Mouse (Mus musculus): ENCODE measurements around the gene Brf1. TPM values are rescaled to one million over a fixed set of nuclear protein-coding genes. Genes with fewer than 3 reads are reported as not detected.

Gene Brf1
- polyA plus RNA-seq, 1 experiment = 42.1 TPM

- TF ChIP-seq POLR2A (IDR thresholded peaks at IDR 0.05; ENCODE audit: borderline replicate concordance, low read depth, low read length) (no peak), CTCF (IDR thresholded peaks at IDR 0.05; ENCODE audit: low read depth, low read length) (no peak)
- Histone ChIP-seq H3K4me3 (ENCODE audit: insufficient read depth, low read length) (no peak overlapping the region), H3K4me1 (ENCODE audit: control insufficient read depth, insufficient read depth, low read length) (peaks cover 15% of the 10 kb centered on the region), H3K27ac (ENCODE audit: insufficient read depth, low read depth, low read length) (no peak overlapping the region)
Measured at GRCm38 (mm10) chr12:113035093-113035492, 34.6 kb upstream of the Brf1 start.

GRCm38 (mm10) chr12:113032296-113033250 lies 32.1 kb upstream of the Brf1 start:
- peaks cover 14% of the 10 kb centered on the region for H3K4me1 ChIP-seq (ENCODE audit: control insufficient read depth, insufficient read depth, low read length)
- TF ChIP-seq CTCF (IDR thresholded peaks at IDR 0.05; ENCODE audit: low read depth, low read length) = no peak
- TF ChIP-seq POLR2A (IDR thresholded peaks at IDR 0.05; ENCODE audit: borderline replicate concordance, low read depth, low read length) = no peak
- H3K27ac ChIP-seq (ENCODE audit: insufficient read depth, low read depth, low read length) = no peak overlapping the region
- no peak overlapping the region for H3K4me3 ChIP-seq (ENCODE audit: insufficient read depth, low read length)

GRCm38 (mm10) chr12:113031441-113031840 lies 30.9 kb upstream of the Brf1 start:
- Histone ChIP-seq H3K4me1 (ENCODE audit: control insufficient read depth, insufficient read depth, low read length) (peaks cover 23% of the 10 kb centered on the region), H3K27ac (ENCODE audit: insufficient read depth, low read depth, low read length) (no peak overlapping the region), H3K4me3 (ENCODE audit: insufficient read depth, low read length) (no peak overlapping the region)
- TF ChIP-seq CTCF (IDR thresholded peaks at IDR 0.05; ENCODE audit: low read depth, low read length) = no peak
- no peak for TF ChIP-seq POLR2A (IDR thresholded peaks at IDR 0.05; ENCODE audit: borderline replicate concordance, low read depth, low read length)

GRCm38 (mm10) chr12:113030993-113031392 lies 30.5 kb upstream of the Brf1 start:
- TF ChIP-seq POLR2A (IDR thresholded peaks at IDR 0.05; ENCODE audit: borderline replicate concordance, low read depth, low read length) = no peak
- TF ChIP-seq CTCF (IDR thresholded peaks at IDR 0.05; ENCODE audit: low read depth, low read length) = no peak
- peaks cover 23% of the 10 kb centered on the region for H3K4me1 ChIP-seq (ENCODE audit: control insufficient read depth, insufficient read depth, low read length)
- no peak overlapping the region for H3K4me3 ChIP-seq (ENCODE audit: insufficient read depth, low read length)
- H3K27ac ChIP-seq (ENCODE audit: insufficient read depth, low read depth, low read length) = no peak overlapping the region

- TF ChIP-seq POLR2A (IDR thresholded peaks at IDR 0.05; ENCODE audit: borderline replicate concordance, low read depth, low read length) = no peak
- TF ChIP-seq CTCF (IDR thresholded peaks at IDR 0.05; ENCODE audit: low read depth, low read length) = no peak
- peaks cover 27% of the 10 kb centered on the region for H3K4me1 ChIP-seq (ENCODE audit: control insufficient read depth, insufficient read depth, low read length)
- no peak overlapping the region for H3K27ac ChIP-seq (ENCODE audit: insufficient read depth, low read depth, low read length)
- H3K4me3 ChIP-seq (ENCODE audit: insufficient read depth, low read length) = no peak overlapping the region
Measured at GRCm38 (mm10) chr12:113030046-113030445, 29.5 kb upstream of the Brf1 start.

GRCm38 (mm10) chr12:113028898-113029297 lies 28.4 kb upstream of the Brf1 start:
- TF ChIP-seq CTCF (IDR thresholded peaks at IDR 0.05; ENCODE audit: low read depth, low read length) = no peak
- no peak for TF ChIP-seq POLR2A (IDR thresholded peaks at IDR 0.05; ENCODE audit: borderline replicate concordance, low read depth, low read length)
- H3K4me1 ChIP-seq (ENCODE audit: control insufficient read depth, insufficient read depth, low read length) = peaks cover 37% of the 10 kb centered on the region
- H3K27ac ChIP-seq (ENCODE audit: insufficient read depth, low read depth, low read length) = no peak overlapping the region
- no peak overlapping the region for H3K4me3 ChIP-seq (ENCODE audit: insufficient read depth, low read length)

GRCm38 (mm10) chr12:113028067-113028466 lies 27.6 kb upstream of the Brf1 start:
- H3K4me1 ChIP-seq (ENCODE audit: control insufficient read depth, insufficient read depth, low read length) = peaks cover 45% of the 10 kb centered on the region
- TF ChIP-seq POLR2A (IDR thresholded peaks at IDR 0.05; ENCODE audit: borderline replicate concordance, low read depth, low read length) (no peak), CTCF (IDR thresholded peaks at IDR 0.05; ENCODE audit: low read depth, low read length) (no peak)
- no peak overlapping the region for H3K27ac ChIP-seq (ENCODE audit: insufficient read depth, low read depth, low read length)

GRCm38 (mm10) chr12:113027495-113027894 lies 27.0 kb upstream of the Brf1 start:
- TF ChIP-seq CTCF (IDR thresholded peaks at IDR 0.05; ENCODE audit: low read depth, low read length) (no peak), POLR2A (IDR thresholded peaks at IDR 0.05; ENCODE audit: borderline replicate concordance, low read depth, low read length) (no peak)
- Histone ChIP-seq H3K4me3 (ENCODE audit: insufficient read depth, low read length) (no peak overlapping the region), H3K4me1 (ENCODE audit: control insufficient read depth, insufficient read depth, low read length) (peaks cover 49% of the 10 kb centered on the region), H3K27ac (ENCODE audit: insufficient read depth, low read depth, low read length) (no peak overlapping the region)

More at GRCm38 (mm10) chr12:113028067-113028466, 27.6 kb upstream of the Brf1 start:
- H3K4me3 ChIP-seq (ENCODE audit: insufficient read depth, low read length) = no peak overlapping the region

GRCm38 (mm10) chr12:113026557-113026956 lies 26.1 kb upstream of the Brf1 start:
- Histone ChIP-seq H3K4me1 (ENCODE audit: control insufficient read depth, insufficient read depth, low read length) (peaks cover 45% of the 10 kb centered on the region), H3K27ac (ENCODE audit: insufficient read depth, low read depth, low read length) (peak overlapping the region; percentile 47), H3K4me3 (ENCODE audit: insufficient read depth, low read length) (no peak overlapping the region)
- no peak for TF ChIP-seq POLR2A (IDR thresholded peaks at IDR 0.05; ENCODE audit: borderline replicate concordance, low read depth, low read length)
- no peak for TF ChIP-seq CTCF (IDR thresholded peaks at IDR 0.05; ENCODE audit: low read depth, low read length)

GRCm38 (mm10) chr12:113023082-113023481 lies 22.6 kb upstream of the Brf1 start:
- no peak overlapping the region for H3K4me3 ChIP-seq (ENCODE audit: insufficient read depth, low read length)
- peaks cover 40% of the 10 kb centered on the region for H3K4me1 ChIP-seq (ENCODE audit: control insufficient read depth, insufficient read depth, low read length)
- peak overlapping the region; percentile 45 for H3K27ac ChIP-seq (ENCODE audit: insufficient read depth, low read depth, low read length)
- no peak for TF ChIP-seq POLR2A (IDR thresholded peaks at IDR 0.05; ENCODE audit: borderline replicate concordance, low read depth, low read length)
- TF ChIP-seq CTCF (IDR thresholded peaks at IDR 0.05; ENCODE audit: low read depth, low read length) = no peak

Measured in bone marrow macrophage, adult 2 months (primary cell).